Mouse (Mus musculus) myocyte (in vitro differentiated cells): Measurements from ENCODE around the gene Macrod2. TPM values are rescaled to one million over a fixed set of nuclear protein-coding genes. Genes with fewer than 3 reads are reported as not detected.

Experiments
- H3K27me3 ChIP-seq: one replicate; pipeline ENCODE4 v1.6.1; 2011; ENCODE audit not compliant: control insufficient read depth, insufficient read depth, insufficient read length
- H3K36me3 ChIP-seq: one replicate; pipeline ENCODE4 v1.6.1; 2011; ENCODE audit not compliant: control insufficient read depth, insufficient read depth
- H3K4me2 ChIP-seq: one replicate; pipeline ENCODE4 v1.6.1; 2011; ENCODE audit warnings: low read depth, control low read depth
- H3K4me3 ChIP-seq: one replicate; pipeline ENCODE4 v1.5.1; 2011; ENCODE audit warnings: mild to moderate bottlenecking, control low read depth, moderate library complexity
- H3K79me2 ChIP-seq: one replicate; pipeline ENCODE4 v1.6.1; 2011; ENCODE audit not compliant: control insufficient read depth, insufficient read depth
- H3ac ChIP-seq: one replicate; pipeline ENCODE4 v1.6.1; 2011; ENCODE audit not compliant: control insufficient read depth, insufficient read length
- CEBPB ChIP-seq: IDR thresholded peaks from 2 replicates; pipeline ENCODE4 v1.6.1; 2011; ENCODE audit warnings: mild to moderate bottlenecking, moderate library complexity; ENCODE audit not compliant: poor library complexity, insufficient read depth, severe bottlenecking
- E2F4 ChIP-seq: IDR thresholded peaks from one replicate; pipeline ENCODE4 v1.6.1; 2011; ENCODE audit warnings: mild to moderate bottlenecking, control low read depth, moderate library complexity; ENCODE audit not compliant: insufficient read depth
- MAX ChIP-seq: IDR thresholded peaks from one replicate; pipeline ENCODE4 v1.6.1; 2011; ENCODE audit warnings: low read depth, mild to moderate bottlenecking, control low read depth
- MYOD1 ChIP-seq, 3 experiments: IDR thresholded peaks; one replicate each; pipeline ENCODE4 v1.6.1; 2011; ENCODE audit warnings: control low read depth in 2 of 3, low read depth in 2 of 3, mild to moderate bottlenecking in 2 of 3, moderate library complexity in 1 of 3; ENCODE audit not compliant: insufficient read length in 2 of 3, control insufficient read depth in 1 of 3
- MYOG ChIP-seq, 3 experiments: IDR thresholded peaks; one replicate each; pipeline ENCODE4 v1.6.1; 2011; ENCODE audit warnings: control low read depth in 2 of 3, low read depth in 2 of 3, mild to moderate bottlenecking in 2 of 3; ENCODE audit not compliant: insufficient read length in 2 of 3, control insufficient read depth in 1 of 3, insufficient read depth in 1 of 3
- POLR2A ChIP-seq: IDR thresholded peaks from one replicate; pipeline ENCODE4 v1.6.1; 2011; ENCODE audit warnings: low read depth, mild to moderate bottlenecking, control low read depth, moderate library complexity; ENCODE audit not compliant: insufficient read length
- POLR2AphosphoS2 ChIP-seq: IDR thresholded peaks from one replicate; pipeline ENCODE4 v1.6.1; 2011; ENCODE audit warnings: low read depth, control low read depth; ENCODE audit not compliant: insufficient read length
- REST ChIP-seq: IDR thresholded peaks from one replicate; pipeline ENCODE4 v1.6.1; 2011; ENCODE audit warnings: mild to moderate bottlenecking, control low read depth, moderate library complexity; ENCODE audit not compliant: insufficient read depth, insufficient read length
- SRF ChIP-seq: IDR thresholded peaks from one replicate; pipeline ENCODE4 v1.6.1; 2011; ENCODE audit warnings: low read depth; ENCODE audit not compliant: control insufficient read depth, insufficient read length
- TCF12 ChIP-seq: IDR thresholded peaks from one replicate; pipeline ENCODE4 v1.6.1; 2011; ENCODE audit warnings: mild to moderate bottlenecking, control low read depth; ENCODE audit not compliant: poor library complexity, insufficient read depth, severe bottlenecking
- TCF3 ChIP-seq: IDR thresholded peaks from one replicate; pipeline ENCODE4 v1.6.1; 2011; ENCODE audit warnings: low read depth, control low read depth; ENCODE audit not compliant: insufficient read length
- USF1 ChIP-seq: IDR thresholded peaks from one replicate; pipeline ENCODE4 v1.6.1; 2011; ENCODE audit warnings: low read depth, mild to moderate bottlenecking, control low read depth, moderate library complexity
- polyA plus RNA-seq: library from polyadenylated mRNA; unstranded; fragments of >200 nt; fragmentation: generic; extraction: Trizol; gene quantifications from one replicate; pipeline ENCODE4 v1.2.1, GENCODE M21; 2012; ENCODE audit warnings: missing spikeins

Macrod2 gene
- polyA plus RNA-seq, 1 experiment, result 0.96 TPM

GRCm38 (mm10) chr2:142393546-142393945, 1998.4 kb downstream of the Macrod2 start:
- Histone ChIP-seq H3K79me2 (no peaks in the 10 kb centered on the region), H3K36me3 (no peaks in the 10 kb centered on the region), H3K27me3 (no peaks in the 10 kb centered on the region), H3ac (no peak overlapping the region), H3K4me3 (no peak overlapping the region), H3K4me2 (no peak overlapping the region)
- TF ChIP-seq POLR2AphosphoS2, result no peak
- no peak for TF ChIP-seq TCF3
- TF ChIP-seq MYOD1 (IDR thresholded peaks at IDR 0.05; ENCODE audit: control insufficient read depth in 1 of 3, insufficient read length in 2 of 3, low read depth in 2 of 3), result no peak
- no peak for TF ChIP-seq E2F4
- TF ChIP-seq CEBPB, result no peak
- no peak for TF ChIP-seq MYOG (IDR thresholded peaks at IDR 0.05; ENCODE audit: control insufficient read depth in 1 of 3, insufficient read depth in 1 of 3, insufficient read length in 2 of 3, low read depth in 2 of 3)
- TF ChIP-seq MAX, result no peak
- TF ChIP-seq POLR2A, result no peak
- TF ChIP-seq USF1, result no peak

- no peak for TF ChIP-seq E2F4
- TF ChIP-seq SRF, result no peak
- TF ChIP-seq MYOD1 (IDR thresholded peaks at IDR 0.05; ENCODE audit: control insufficient read depth in 1 of 3, insufficient read length in 2 of 3, low read depth in 2 of 3), result no peak
- TF ChIP-seq POLR2A, result no peak
- TF ChIP-seq TCF3, result no peak
- no peak for TF ChIP-seq REST
- TF ChIP-seq POLR2AphosphoS2, result no peak
- TF ChIP-seq MAX, result no peak
- TF ChIP-seq CEBPB, result no peak
- no peak for TF ChIP-seq USF1
- no peak for TF ChIP-seq TCF12
- no peak for TF ChIP-seq MYOG (IDR thresholded peaks at IDR 0.05; ENCODE audit: control insufficient read depth in 1 of 3, insufficient read depth in 1 of 3, insufficient read length in 2 of 3, low read depth in 2 of 3)
- H3K4me2 ChIP-seq, result no peak overlapping the region
- no peak overlapping the region for H3K4me3 ChIP-seq
- no peaks in the 10 kb centered on the region for H3K79me2 ChIP-seq
- H3K27me3 ChIP-seq, result no peaks in the 10 kb centered on the region
- no peak overlapping the region for H3ac ChIP-seq
- no peaks in the 10 kb centered on the region for H3K36me3 ChIP-seq
Observed at GRCm38 (mm10) chr2:142399490-142399889, 2004.4 kb downstream of the Macrod2 start.

GRCm38 (mm10) chr2:142400781-142401180, 2005.7 kb downstream of the Macrod2 start:
- Histone ChIP-seq H3K79me2 (no peaks in the 10 kb centered on the region), H3K36me3 (no peaks in the 10 kb centered on the region), H3K4me3 (no peak overlapping the region), H3ac (no peak overlapping the region), H3K4me2 (no peak overlapping the region), H3K27me3 (no peaks in the 10 kb centered on the region)
- TF ChIP-seq MYOG (IDR thresholded peaks at IDR 0.05; ENCODE audit: control insufficient read depth in 1 of 3, insufficient read depth in 1 of 3, insufficient read length in 2 of 3, low read depth in 2 of 3) (no peak), MAX (no peak), CEBPB (no peak), POLR2AphosphoS2 (no peak), USF1 (no peak), TCF12 (no peak), REST (no peak), POLR2A (no peak), E2F4 (no peak), MYOD1 (IDR thresholded peaks at IDR 0.05; ENCODE audit: control insufficient read depth in 1 of 3, insufficient read length in 2 of 3, low read depth in 2 of 3) (no peak), TCF3 (no peak), SRF (no peak)

GRCm38 (mm10) chr2:142401359-142401758, 2006.2 kb downstream of the Macrod2 start:
- Histone ChIP-seq H3K79me2 (no peaks in the 10 kb centered on the region), H3K36me3 (no peaks in the 10 kb centered on the region), H3K27me3 (no peaks in the 10 kb centered on the region), H3K4me3 (no peak overlapping the region), H3K4me2 (no peak overlapping the region), H3ac (no peak overlapping the region)
- no peak for TF ChIP-seq MYOG (IDR thresholded peaks at IDR 0.05; ENCODE audit: control insufficient read depth in 1 of 3, insufficient read depth in 1 of 3, insufficient read length in 2 of 3, low read depth in 2 of 3)
- no peak for TF ChIP-seq POLR2AphosphoS2
- no peak for TF ChIP-seq USF1
- TF ChIP-seq REST, result no peak
- TF ChIP-seq MYOD1 (IDR thresholded peaks at IDR 0.05; ENCODE audit: control insufficient read depth in 1 of 3, insufficient read length in 2 of 3, low read depth in 2 of 3), result no peak
- TF ChIP-seq TCF12, result no peak
- TF ChIP-seq SRF, result no peak
- no peak for TF ChIP-seq E2F4
- TF ChIP-seq CEBPB, result no peak
- no peak for TF ChIP-seq MAX
- TF ChIP-seq POLR2A, result no peak
- no peak for TF ChIP-seq TCF3

GRCm38 (mm10) chr2:142403394-142403793, 2008.3 kb downstream of the Macrod2 start:
- Histone ChIP-seq H3K27me3 (no peaks in the 10 kb centered on the region), H3K36me3 (no peaks in the 10 kb centered on the region), H3K4me2 (no peak overlapping the region), H3K4me3 (no peak overlapping the region), H3K79me2 (no peaks in the 10 kb centered on the region), H3ac (no peak overlapping the region)
- TF ChIP-seq POLR2AphosphoS2, result no peak
- TF ChIP-seq USF1, result no peak
- no peak for TF ChIP-seq CEBPB
- TF ChIP-seq TCF12, result no peak
- TF ChIP-seq POLR2A, result no peak
- no peak for TF ChIP-seq E2F4
- no peak for TF ChIP-seq TCF3
